Mouse (Mus musculus) hindbrain, embryonic 16.5 days (tissue): ENCODE data around the gene Nfatc2. TPM values are rescaled to one million over a fixed set of nuclear protein-coding genes. Genes with fewer than 3 reads are reported as not detected.
A peak's percentile ranks its signal among the peaks of the same experiment; 100 is the strongest.

Experiments used
- ATAC-seq: fragments of 200-750 bp; cut with Nextera tagmentation; 2 replicates; pipeline ENCODE4 v1.8.0; 2017; ENCODE audit warnings: moderate TSS enrichment, moderate library complexity
- H3K27ac ChIP-seq: fragments of 300-500 bp; sonication (generic); 2 replicates; pipeline ENCODE4 v1.5.1; 2014; ENCODE audit warnings: low read depth, mild to moderate bottlenecking, control low read depth, low read length, moderate library complexity
- H3K27me3 ChIP-seq: fragments of 300-500 bp; sonication (generic); replicated peaks from 2 replicates; pipeline ENCODE4 v1.6.1; 2014; ENCODE audit warnings: low read length; ENCODE audit not compliant: control insufficient read depth, insufficient read depth
- H3K36me3 ChIP-seq: fragments of 300-500 bp; sonication (generic); 2 replicates; pipeline ENCODE4 v1.6.1; 2014; ENCODE audit warnings: mild to moderate bottlenecking, low read length, moderate library complexity, mixed read lengths; ENCODE audit not compliant: control insufficient read depth, insufficient read depth
- H3K4me1 ChIP-seq: fragments of 300-500 bp; sonication (generic); 2 replicates; pipeline ENCODE4 v1.6.1; 2014; ENCODE audit warnings: low read depth, low read length; ENCODE audit not compliant: control insufficient read depth, insufficient read depth
- H3K4me2 ChIP-seq: fragments of 300-500 bp; sonication (generic); 2 replicates; pipeline ENCODE4 v1.6.1; 2014; ENCODE audit warnings: mild to moderate bottlenecking, low read length, control low read depth, moderate library complexity
- H3K4me3 ChIP-seq: fragments of 300-500 bp; sonication (generic); 2 replicates; pipeline ENCODE4 v1.5.1; 2014; ENCODE audit warnings: mild to moderate bottlenecking, low read length, control low read depth, moderate library complexity
- H3K9ac ChIP-seq: fragments of 300-500 bp; sonication (generic); 2 replicates; pipeline ENCODE4 v1.6.1; 2014; ENCODE audit warnings: low read depth, mild to moderate bottlenecking, control low read depth, low read length, moderate library complexity
- H3K9me3 ChIP-seq: fragments of 300-500 bp; sonication (generic); 2 replicates; pipeline ENCODE4 v1.6.1; 2014; ENCODE audit warnings: mild to moderate bottlenecking, low read length, moderate library complexity; ENCODE audit not compliant: control insufficient read depth
- WGBS: fragments of 180-500 bp; shearing (Covaris S2); extraction: QIAGEN DNeasy Blood & Tissue Kit; methylation state at CpG from one replicate; pipeline ENCODE4 v1.1.7; 2014; 5-methylcytosine and 5-hydroxymethylcytosine counted together
- polyA plus RNA-seq: library from polyadenylated mRNA; unstranded; fragments of >200 nt; fragmentation: Nextera tagmentation; extraction: Ambion mirVana; gene quantifications from 2 replicates; pipeline ENCODE4 v1.2.1, GENCODE M21; 2015

Nfatc2 gene
- polyA plus RNA-seq, 1 experiment from 2014 or later, result 6.2 TPM

- Histone ChIP-seq H3K36me3 (no peaks in the 10 kb centered on the region), H3K27ac (no peak overlapping the region), H3K4me2 (no peak overlapping the region), H3K4me1 (no peaks in the 10 kb centered on the region), H3K4me3 (no peak overlapping the region), H3K9me3 (no peaks in the 10 kb centered on the region), H3K27me3 (no peaks in the 10 kb centered on the region), H3K9ac (no peak overlapping the region)
- 72% methylated on average over 15 of the region's 15 CpGs for WGBS
- ATAC-seq, result no peak
Observed at GRCm38 (mm10) chr2:168532061-168532833, 69.2 kb downstream of the Nfatc2 start.

GRCm38 (mm10) chr2:168528551-168528950 is 72.9 kb downstream of the Nfatc2 start:
- Histone ChIP-seq H3K9ac (no peak overlapping the region), H3K4me3 (no peak overlapping the region), H3K4me1 (peaks cover 11% of the 10 kb centered on the region), H3K36me3 (no peaks in the 10 kb centered on the region), H3K27me3 (0 out of 2 replicates have a peak, but pooled peaks cover 2% of the 10 kb centered on the region), H3K27ac (no peak overlapping the region), H3K9me3 (0 out of 2 replicates have a peak, but pooled peaks cover 2% of the 10 kb centered on the region), H3K4me2 (no peak overlapping the region)
- WGBS, result 78% methylated on average over 8 of the region's 8 CpGs
- ATAC-seq, result no peak

GRCm38 (mm10) chr2:168527430-168527792 is 74.0 kb downstream of the Nfatc2 start:
- 83% methylated on average over 10 of the region's 10 CpGs for WGBS
- no peak for ATAC-seq
- 0 out of 2 replicates have a peak, but pooled peaks cover 2% of the 10 kb centered on the region for H3K9me3 ChIP-seq
- no peak overlapping the region for H3K4me2 ChIP-seq
- peaks cover 11% of the 10 kb centered on the region for H3K4me1 ChIP-seq
- no peak overlapping the region for H3K9ac ChIP-seq
- no peak overlapping the region for H3K27ac ChIP-seq
- no peaks in the 10 kb centered on the region for H3K36me3 ChIP-seq
- 0 out of 2 replicates have a peak, but pooled peaks cover 2% of the 10 kb centered on the region for H3K27me3 ChIP-seq
- no peak overlapping the region for H3K4me3 ChIP-seq

- Histone ChIP-seq H3K4me1 (peaks cover 11% of the 10 kb centered on the region), H3K36me3 (no peaks in the 10 kb centered on the region), H3K27me3 (0 out of 2 replicates have a peak, but pooled peaks cover 2% of the 10 kb centered on the region), H3K4me2 (no peak overlapping the region), H3K4me3 (no peak overlapping the region), H3K27ac (no peak overlapping the region), H3K9ac (no peak overlapping the region), H3K9me3 (0 out of 2 replicates have a peak, but pooled peaks cover 2% of the 10 kb centered on the region)
- 81% methylated on average over 18 of the region's 18 CpGs for WGBS
- no peak for ATAC-seq
Observed at GRCm38 (mm10) chr2:168526547-168527429, 74.7 kb downstream of the Nfatc2 start.

- Histone ChIP-seq H3K4me1 (peaks cover 11% of the 10 kb centered on the region), H3K27me3 (0 out of 2 replicates have a peak, but pooled peaks cover 2% of the 10 kb centered on the region), H3K9me3 (0 out of 2 replicates have a peak, but pooled peaks cover 2% of the 10 kb centered on the region), H3K27ac (peak overlapping the region; percentile 69), H3K36me3 (no peaks in the 10 kb centered on the region), H3K4me2 (peak overlapping the region; percentile 52), H3K9ac (peak overlapping the region; percentile 29; the same call in 1 of the 2 replicates), H3K4me3 (peak overlapping the region; percentile 13)
- 4% methylated on average over 17 of the region's 17 CpGs for WGBS
- peak; percentile 53 for ATAC-seq
Observed at GRCm38 (mm10) chr2:168525391-168526154, 75.9 kb downstream of the Nfatc2 start.

- no peak overlapping the region for H3K27ac ChIP-seq
- H3K27me3 ChIP-seq, result 0 out of 2 replicates have a peak, but pooled peaks cover 2% of the 10 kb centered on the region
- H3K9me3 ChIP-seq, result 0 out of 2 replicates have a peak, but pooled peaks cover 2% of the 10 kb centered on the region
- peak overlapping the region; percentile 52 for H3K4me2 ChIP-seq
- peak overlapping the region; percentile 13 for H3K4me3 ChIP-seq
- H3K9ac ChIP-seq, result peak overlapping the region; percentile 29; the same call in 1 of the 2 replicates
- peak; percentile 94 for ATAC-seq
- WGBS, result 0% methylated on average over 13 of the region's 13 CpGs
- H3K4me1 ChIP-seq, result peaks cover 11% of the 10 kb centered on the region
- H3K36me3 ChIP-seq, result no peaks in the 10 kb centered on the region
Observed at GRCm38 (mm10) chr2:168524905-168525381, 76.5 kb downstream of the Nfatc2 start.

GRCm38 (mm10) chr2:168522247-168522646 is 79.2 kb downstream of the Nfatc2 start:
- no peak overlapping the region for H3K27ac ChIP-seq
- peaks cover 11% of the 10 kb centered on the region for H3K4me1 ChIP-seq
- 98% methylated on average over 3 of the region's 3 CpGs for WGBS
- 0 out of 2 replicates have a peak, but pooled peaks cover 2% of the 10 kb centered on the region for H3K9me3 ChIP-seq
- H3K9ac ChIP-seq, result no peak overlapping the region
- no peaks in the 10 kb centered on the region for H3K36me3 ChIP-seq
- H3K27me3 ChIP-seq, result 0 out of 2 replicates have a peak, but pooled peaks cover 2% of the 10 kb centered on the region
- no peak overlapping the region for H3K4me3 ChIP-seq
- ATAC-seq, result no peak
- no peak overlapping the region for H3K4me2 ChIP-seq

- no peak overlapping the region for H3K9ac ChIP-seq
- no peaks in the 10 kb centered on the region for H3K36me3 ChIP-seq
- H3K4me1 ChIP-seq, result peaks cover 10% of the 10 kb centered on the region
- no peak for ATAC-seq
- H3K27ac ChIP-seq, result no peak overlapping the region
- no peaks in the 10 kb centered on the region for H3K9me3 ChIP-seq
- 85% methylated on average over 7 of the region's 7 CpGs for whole genome bisulfite sequencing
- no peaks in the 10 kb centered on the region for H3K27me3 ChIP-seq
- no peak overlapping the region for H3K4me2 ChIP-seq
- no peak overlapping the region for H3K4me3 ChIP-seq
Observed at GRCm38 (mm10) chr2:168520771-168521170, 80.7 kb downstream of the Nfatc2 start.
